Mouse (Mus musculus) spleen, adult 2 months (tissue): ENCODE measurements around the gene Anapc1.

Source experiments
- CTCF ChIP-seq: fragments of 200-500 bp; IDR thresholded peaks from 2 replicates; pipeline ENCODE4 v1.5.1; 2011; ENCODE audit warnings: mild to moderate bottlenecking, inconsistent platforms; ENCODE audit not compliant: insufficient read depth, insufficient read length, insufficient replicate concordance; ENCODE audit errors: extremely low read depth
- POLR2A ChIP-seq: fragments of 200-500 bp; IDR thresholded peaks from 2 replicates; pipeline ENCODE4 v1.6.1; 2011; ENCODE audit warnings: low read depth, low read length, inconsistent platforms

GRCm38 (mm10) chr2:128726067-128726466, 38.9 kb upstream of the Anapc1 start:
- TF ChIP-seq POLR2A (no peak), CTCF (no peak)
